Mouse (Mus musculus) CD4-positive, CD25-positive, alpha-beta regulatory T cell, adult 2 months (primary cell): ENCODE results near the gene Ints13.

Source experiments
- DNase-seq: peaks from one replicate; pipeline ENCODE4 v3.0.0-alpha.2; 2012; ENCODE audit warnings: low read depth, low spot score

The Ints13 gene

DNA sequence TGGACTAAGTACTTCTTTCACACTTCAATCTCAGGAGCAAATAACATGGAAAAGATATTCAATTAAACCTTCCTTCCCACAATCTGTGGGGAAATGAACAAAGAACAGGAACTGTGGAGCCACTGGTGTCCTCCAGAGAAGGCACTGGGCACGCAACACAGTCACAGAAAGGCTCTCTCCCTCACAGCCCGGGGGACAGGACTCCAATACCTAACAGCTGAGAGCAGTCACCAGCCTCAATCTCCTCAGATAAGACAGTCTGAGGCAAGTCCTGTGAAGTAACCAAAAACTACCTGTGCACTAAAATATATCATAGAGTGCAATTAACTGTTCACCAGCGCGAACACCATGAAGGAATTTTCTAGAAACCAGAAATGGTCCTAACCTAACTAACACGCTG is 76.9 kb downstream of the Ints13 start:
- no peak for DNase-seq

DNA sequence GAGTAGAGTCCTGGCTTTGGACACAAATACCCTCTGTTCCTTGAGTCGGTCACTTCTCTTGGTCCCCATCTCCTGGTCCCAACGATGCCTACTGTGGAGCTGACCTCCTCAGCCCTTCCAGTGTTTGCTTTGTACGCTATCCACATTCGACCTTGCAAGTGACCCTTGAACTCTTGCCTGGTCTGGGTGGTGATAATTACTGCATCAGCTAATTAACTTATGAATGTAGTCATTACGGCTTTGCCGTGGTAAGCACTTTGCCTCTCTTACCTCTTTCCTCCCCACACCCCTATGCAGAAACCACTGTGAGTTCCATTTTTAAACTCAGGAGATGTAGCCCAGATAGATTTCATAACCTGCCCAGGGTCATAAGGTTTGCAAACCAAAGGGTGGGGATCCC is 77.4 kb downstream of the Ints13 start:
- no peak for DNase-seq
